In the genomic region with DNA sequence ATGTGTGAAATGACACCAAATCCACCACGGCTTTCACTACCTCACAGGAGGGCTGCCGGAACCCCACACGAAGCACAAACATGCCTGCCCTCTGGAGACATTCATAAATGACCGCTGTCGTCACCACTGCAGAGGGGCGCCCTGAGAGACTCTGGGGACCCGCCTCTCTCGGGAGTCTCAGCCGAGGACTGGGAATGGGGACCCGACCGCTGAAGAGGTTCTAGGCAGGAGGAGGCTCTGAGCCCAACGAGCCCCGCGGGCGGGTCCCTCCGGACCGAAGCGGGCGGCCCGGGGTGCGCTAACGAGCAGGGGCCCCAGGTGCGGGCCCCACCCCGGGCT, we compare ENCODE assay signal across 7 mouse cellular contexts. TPM values are rescaled to one million over a fixed set of nuclear protein-coding genes. Genes with fewer than 3 reads are reported as not detected.
DNase-seq lines count a peak whose midpoint lies in the region; ATAC-seq and TF ChIP-seq lines count a peak whose summit lies in the region.

No protein-coding gene starts in this region.

- H3K9me3 ChIP-seq in hindbrain, embryonic 14.5 days (ENCODE audit: control insufficient read depth, low read length) = no peaks in the 10 kb centered on the region
- H3K9me3 ChIP-seq in midbrain, embryonic 15.5 days = no peaks in the 10 kb centered on the region

- H3K4me1 ChIP-seq in cortical plate, adult 2 months (ENCODE audit: control insufficient read depth, insufficient read depth, low read length) = peaks cover 11% of the 10 kb centered on the region; the same call in 1 of the 2 replicates
- H3K4me1 ChIP-seq in hindbrain, embryonic 14.5 days (replicated peaks; ENCODE audit: control insufficient read depth, insufficient read depth, low read length) = peaks cover 55% of the 10 kb centered on the region
- H3K4me1 ChIP-seq in midbrain, embryonic 15.5 days = peaks cover 54% of the 10 kb centered on the region

- H3K36me3 ChIP-seq in hindbrain, embryonic 14.5 days (replicated peaks; ENCODE audit: control insufficient read depth, insufficient read depth) = no peaks in the 10 kb centered on the region
- H3K36me3 ChIP-seq in midbrain, embryonic 15.5 days (replicated peaks) = no peaks in the 10 kb centered on the region

- peak overlapping the region; percentile 58 for H3K4me3 ChIP-seq in cortical plate, adult 2 months (ENCODE audit: insufficient read depth, low read length)
- peak overlapping the region; percentile 46 for H3K4me3 ChIP-seq in hindbrain, embryonic 14.5 days (replicated peaks; ENCODE audit: low read length)
- peak overlapping the region; percentile 53 for H3K4me3 ChIP-seq in midbrain, embryonic 15.5 days

- peak; percentile 34; the same call in 1 of the 2 replicates for ATAC-seq in hindbrain, embryonic 14.5 days (ENCODE audit: low FRiP score)
- ATAC-seq in midbrain, embryonic 15.5 days (replicated peaks) = peak; percentile 51

- no peaks in the 10 kb centered on the region; the same call in 1 of the 2 replicates for H3K27me3 ChIP-seq in hindbrain, embryonic 14.5 days (ENCODE audit: control insufficient read depth, insufficient read depth, low read length)
- no peaks in the 10 kb centered on the region for H3K27me3 ChIP-seq in midbrain, embryonic 15.5 days (replicated peaks)

- WGBS in hindbrain, embryonic 14.5 days = under 1% methylated on average over 22 of the region's 24 CpGs
- WGBS in midbrain, embryonic 15.5 days = under 1% methylated on average over 24 of the region's 24 CpGs

- peak overlapping the region; percentile 73 for H3K9ac ChIP-seq in hindbrain, embryonic 14.5 days
- peak overlapping the region; percentile 74 for H3K9ac ChIP-seq in midbrain, embryonic 15.5 days

- H3K27ac ChIP-seq in cortical plate, adult 2 months (ENCODE audit: insufficient read depth, low read length) = peak overlapping the region; percentile 51; the same call in 1 of the 2 replicates
- peak overlapping the region; percentile 96 for H3K27ac ChIP-seq in hindbrain, embryonic 14.5 days
- peak overlapping the region; percentile 97 for H3K27ac ChIP-seq in midbrain, embryonic 15.5 days

- TF ChIP-seq CTCF in cortical plate, adult 2 months (IDR thresholded peaks at IDR 0.05; ENCODE audit: extremely low read depth, insufficient read depth, low read length) = no peak

- TF ChIP-seq POLR2A in cortical plate, adult 2 months (IDR thresholded peaks at IDR 0.05; ENCODE audit: extremely low read depth, insufficient read depth, low read length) = no peak

- peak overlapping the region; percentile 78 for H3K4me2 ChIP-seq in hindbrain, embryonic 14.5 days (replicated peaks)
- H3K4me2 ChIP-seq in midbrain, embryonic 15.5 days = peak overlapping the region; percentile 89

- peak; percentile 19 for DNase-seq in spleen, adult 12 weeks (ENCODE audit: low spot score)
- DNase-seq in spleen, postnatal 14 days (ENCODE audit: low spot score in 2 of 2) = no peak
- DNase-seq in hindbrain, embryonic 14.5 days (ENCODE audit: low spot score) = no peak
- no peak for DNase-seq in gastrocnemius, adult 18-20 months (ENCODE audit: low spot score)
- DNase-seq in right cerebral cortex, postnatal 36 days (ENCODE audit: low spot score in 2 of 2) = no peak

RNA-seq across cellular contexts. Expression of a gene that starts 0.4 kb away (rescaled TPM):
- not detected in 2 replicates for polyA plus RNA-seq in cortical plate, adult 2 months (2012; rRNA removed)
- polyA plus RNA-seq in hindbrain, embryonic 14.5 days (2014; fragmentation: Nextera tagmentation; extraction: Ambion mirVana) = not detected in 2 replicates
- polyA plus RNA-seq in midbrain, embryonic 15.5 days (2015; fragmentation: Nextera tagmentation; extraction: Ambion mirVana) = not detected in 2 replicates
- total RNA-seq in gastrocnemius, adult 18-20 months (2021) = not detected

RNA-seq across cellular contexts. Expression of a gene that starts 37.6 kb away (rescaled TPM):
- 33.6 and 33.9 TPM in 2 replicates for polyA plus RNA-seq in cortical plate, adult 2 months (2012; rRNA removed)
- 44.8 and 49.8 TPM in 2 replicates for polyA plus RNA-seq in hindbrain, embryonic 14.5 days (2014; fragmentation: Nextera tagmentation; extraction: Ambion mirVana)
- polyA plus RNA-seq in midbrain, embryonic 15.5 days (2015; fragmentation: Nextera tagmentation; extraction: Ambion mirVana) = 50.8 and 54.6 TPM in 2 replicates
- total RNA-seq in gastrocnemius, adult 18-20 months (2021) = under 1 TPM; 0.46 to 0.97 TPM
